Mouse (Mus musculus) gastrocnemius, adult 2 months (tissue): ENCODE measurements around the gene Gpam. TPM values are rescaled to one million over a fixed set of nuclear protein-coding genes. Genes with fewer than 3 reads are reported as not detected.
A peak's percentile ranks its signal among the peaks of the same experiment; 100 is the strongest.
"Not testable (repeated sequence)": the region's sequence is repeated elsewhere in the genome, so short reads cannot be mapped to it uniquely, and the experiment has no call there.

Experiments
- DNase-seq: peaks from one replicate; pipeline ENCODE4 v3.0.0; 2022
- H3K27ac ChIP-seq: fragments of 200-600 bp; 2 replicates; pipeline ENCODE4 v1.8.1; 2022; ENCODE audit warnings: mild to moderate bottlenecking
- H3K4me3 ChIP-seq: fragments of 200-600 bp; 2 replicates; pipeline ENCODE4 v1.8.1; 2022; ENCODE audit warnings: mild to moderate bottlenecking, moderate library complexity
- CTCF ChIP-seq: fragments of 200-600 bp; IDR thresholded peaks from 2 replicates; pipeline ENCODE4 v1.8.1; 2022; ENCODE audit warnings: antibody characterized with exemption, mild to moderate bottlenecking, moderate library complexity
- intact Hi-C: fragments of 180-260 bp; cut with DNase I; formaldehyde crosslinking; loops from one replicate; pipeline ENCODE4 v1.15.1; 2025
- long read RNA-seq, 2 experiments: library from polyadenylated mRNA; stranded (forward); transcript quantifications; one replicate each; pipeline ENCODE4 v2.0.0; 2021
- total RNA-seq, 2 experiments: library from RNA; stranded (reverse); gene quantifications; 2 replicates each; pipeline ENCODE4 v1.2.3; 2021

Gene Gpam
- total RNA-seq = 100 to 1,000 TPM in 1 of 2 experiments, 10 to 100 TPM in 1; 69.0 to 124 TPM
- long read RNA-seq, experiment 1, transcript Gpam-201 (21 exons, 3,832 nt) = major isoform, 58 of 227 reads
- long read RNA-seq, experiment 1, partial matches to known transcripts = 79 of 227 reads
- long read RNA-seq, experiment 1, other reads (novel, unspliced or antisense) = 90 of 227 reads
- long read RNA-seq, experiment 2, transcript Gpam-201 (21 exons, 3,832 nt) = major isoform, 54 of 185 reads
- long read RNA-seq, experiment 2, partial matches to known transcripts = 63 of 185 reads
- long read RNA-seq, experiment 2, other reads (novel, unspliced or antisense) = 68 of 185 reads

DNA sequence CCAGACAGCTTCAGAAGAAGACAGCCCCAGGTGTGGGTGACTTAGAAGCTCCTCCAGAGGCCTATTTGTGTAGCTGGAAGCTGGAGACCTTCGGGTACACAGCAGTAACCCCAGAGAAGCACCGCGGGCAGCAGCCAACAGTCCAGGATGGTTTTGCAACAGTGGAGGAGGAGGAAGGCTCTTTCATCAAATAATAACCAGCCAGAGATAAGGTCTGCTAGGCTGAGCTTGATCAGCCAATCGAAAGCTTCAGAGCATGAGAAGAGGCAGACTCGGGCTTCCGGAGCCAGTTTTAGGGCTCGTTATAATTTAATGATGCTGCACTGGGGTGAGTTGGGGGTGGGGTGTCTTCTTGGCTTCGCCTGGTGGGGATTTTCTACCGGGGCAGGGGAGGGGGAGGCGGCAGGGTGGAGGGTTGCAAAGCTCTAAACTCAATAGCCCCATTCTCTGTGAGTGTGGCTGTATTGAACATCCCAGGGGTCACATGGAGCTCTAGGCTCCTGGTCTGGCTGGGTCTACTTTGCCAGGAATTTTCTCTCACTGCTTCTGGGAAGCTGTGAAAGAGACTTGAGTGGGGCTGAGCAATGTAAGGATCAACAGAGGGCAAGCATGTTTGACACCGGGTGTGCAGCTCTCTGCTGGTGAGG is at the start of gene Gpam:
Gene Gpam, minus strand, starts transcription at position 167 of the 647 bp plus-strand sequence.
- intact Hi-C loops = no loop called here
- Histone ChIP-seq H3K4me3 (no peak within 1 kb of the TSS), H3K27ac (no peak within 1 kb of the TSS)
- no peak for TF ChIP-seq CTCF
- DNase-seq = no peak

DNA sequence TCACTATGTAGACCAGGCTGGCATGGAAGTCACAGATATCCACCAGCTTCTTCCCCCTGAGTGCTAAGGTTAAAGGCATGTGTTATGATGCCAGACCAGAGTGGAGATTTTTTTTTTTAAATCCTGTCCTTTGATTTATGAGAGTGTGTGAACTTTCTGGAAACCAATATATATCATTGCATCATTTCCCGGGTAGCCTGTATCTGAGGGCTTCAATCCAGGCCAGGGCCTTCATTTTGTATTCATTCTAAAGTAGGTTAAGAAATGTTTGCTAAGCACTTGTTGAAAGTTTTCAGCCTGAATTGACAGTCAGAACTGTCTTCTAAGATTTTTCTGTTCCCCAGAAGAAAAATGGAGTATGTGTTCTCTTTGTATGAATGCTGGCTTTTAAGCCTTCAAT is 44.5 kb upstream of the Gpam start:
- no peak for TF ChIP-seq CTCF
- H3K27ac ChIP-seq = no peak overlapping the region
- intact Hi-C loops = no loop called here
- H3K4me3 ChIP-seq = no peak overlapping the region
- DNase-seq = no peak

- no peak for TF ChIP-seq CTCF
- intact Hi-C loops = no loop called here
- H3K4me3 ChIP-seq = no peak overlapping the region
- DNase-seq = no peak
- H3K27ac ChIP-seq = no peak overlapping the region
Measured at GRCm38 (mm10) chr19:55170399-55170798, 43.4 kb upstream of the Gpam start.

- H3K4me3 ChIP-seq, intact Hi-C loops, H3K27ac ChIP-seq, DNase-seq: not testable (repeated sequence)
Measured at GRCm38 (mm10) chr19:55169236-55169729, 42.2 kb upstream of the Gpam start.

DNA sequence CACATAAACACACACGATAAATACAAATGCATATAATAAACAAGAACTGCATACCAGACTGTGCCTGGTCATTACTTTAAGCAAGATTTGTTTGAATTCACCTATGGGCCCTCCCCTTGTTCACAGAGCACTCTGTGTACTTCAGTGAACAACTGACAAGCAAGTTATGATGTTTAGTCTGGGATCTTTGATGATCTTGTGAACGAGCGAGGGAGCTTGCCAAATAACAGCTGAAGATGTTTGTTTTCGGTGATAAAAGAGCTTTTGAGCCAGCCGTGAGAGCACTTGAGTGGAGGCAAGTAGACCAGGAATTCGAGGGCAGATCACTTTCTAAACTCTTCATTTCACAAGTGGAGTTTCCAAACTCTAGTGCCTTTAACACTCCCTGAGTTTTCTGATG is 41.3 kb upstream of the Gpam start:
- H3K27ac ChIP-seq = no peak overlapping the region
- intact Hi-C loops = no loop called here
- no peak for DNase-seq
- H3K4me3 ChIP-seq = no peak overlapping the region
- TF ChIP-seq CTCF = no peak

DNA sequence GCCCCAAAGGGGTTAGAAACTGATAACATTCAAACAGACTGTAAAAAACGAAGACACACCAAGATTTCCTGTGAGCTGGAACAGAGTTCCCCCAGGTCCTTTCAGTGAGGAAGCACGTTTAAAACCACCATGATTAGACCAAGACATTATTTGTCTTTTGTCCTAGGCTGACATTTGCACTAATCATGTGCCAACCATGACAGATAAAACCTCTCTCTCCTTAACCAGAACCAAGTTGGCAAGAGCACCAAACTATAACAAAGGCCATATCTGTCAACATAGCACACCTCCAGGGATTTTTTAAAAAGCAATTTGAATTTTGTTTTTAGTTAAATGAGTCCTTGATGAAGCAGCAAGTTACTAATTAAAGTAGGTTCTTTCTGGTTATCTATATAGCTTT is 40.7 kb upstream of the Gpam start:
- intact Hi-C loops = no loop called here
- Histone ChIP-seq H3K27ac (no peak overlapping the region), H3K4me3 (no peak overlapping the region)
- no peak for TF ChIP-seq CTCF
- no peak for DNase-seq

GRCm38 (mm10) chr19:55166741-55167140 is 39.7 kb upstream of the Gpam start:
- intact Hi-C loops = no loop called here
- no peak overlapping the region for H3K27ac ChIP-seq
- no peak for TF ChIP-seq CTCF
- H3K4me3 ChIP-seq = no peak overlapping the region
- no peak for DNase-seq

DNA sequence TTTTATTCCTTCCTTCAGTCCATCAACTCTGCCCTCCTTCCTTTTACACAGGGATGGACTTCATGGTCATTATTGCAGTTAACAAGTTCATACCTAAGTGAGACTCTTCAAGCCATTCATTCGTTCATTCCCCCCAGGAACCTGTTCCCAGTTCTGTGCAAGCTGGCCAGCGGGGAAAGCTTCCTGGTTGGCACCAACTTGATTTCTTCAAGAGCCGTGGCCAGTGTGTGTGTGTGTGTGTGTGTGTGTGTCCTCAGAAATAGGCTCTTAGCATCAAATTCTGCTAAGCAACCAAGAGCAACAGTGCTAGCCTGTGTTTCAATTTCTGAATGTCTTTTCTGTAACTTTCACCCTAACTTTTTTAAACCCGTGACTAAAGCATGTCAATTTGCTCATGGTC is 38.9 kb upstream of the Gpam start:
- DNase-seq = no peak
- intact Hi-C loops = no loop called here
- no peak for TF ChIP-seq CTCF
- H3K4me3 ChIP-seq = no peak overlapping the region
- no peak overlapping the region for H3K27ac ChIP-seq

GRCm38 (mm10) chr19:55165183-55165865 is 38.3 kb upstream of the Gpam start:
- no peak overlapping the region for H3K4me3 ChIP-seq
- H3K27ac ChIP-seq = no peak overlapping the region
- TF ChIP-seq CTCF = no peak
- intact Hi-C loops = no loop called here
- no peak for DNase-seq

DNA sequence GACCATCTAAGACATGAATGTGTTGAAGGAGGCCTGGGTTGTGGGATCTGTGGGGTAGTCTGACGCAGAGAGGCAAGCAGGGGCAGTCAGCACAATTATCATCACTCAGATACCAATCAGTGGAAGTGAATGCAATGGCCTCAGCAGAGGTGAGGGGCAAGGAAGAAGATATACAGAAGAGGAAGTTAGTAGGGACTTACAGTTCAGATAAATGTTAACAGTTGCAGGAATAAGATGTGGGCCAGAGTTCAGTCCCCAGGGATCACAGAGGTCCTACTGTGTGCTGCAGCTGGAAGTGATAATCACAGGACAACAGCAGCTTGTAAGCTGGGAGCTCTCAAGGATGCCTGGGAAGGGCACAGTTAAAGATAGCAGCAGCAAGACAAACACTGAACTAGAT is 37.1 kb upstream of the Gpam start:
- TF ChIP-seq CTCF = no peak
- no peak overlapping the region for H3K4me3 ChIP-seq
- intact Hi-C loops = no loop called here
- DNase-seq = no peak
- 0 out of 2 replicates have a peak overlapping the region, but pooled peaks have one; percentile 20 for H3K27ac ChIP-seq

GRCm38 (mm10) chr19:55162271-55162670 is 35.2 kb upstream of the Gpam start:
- intact Hi-C loops = no loop called here
- no peak for DNase-seq
- Histone ChIP-seq H3K4me3 (no peak overlapping the region), H3K27ac (no peak overlapping the region)
- no peak for TF ChIP-seq CTCF

DNA sequence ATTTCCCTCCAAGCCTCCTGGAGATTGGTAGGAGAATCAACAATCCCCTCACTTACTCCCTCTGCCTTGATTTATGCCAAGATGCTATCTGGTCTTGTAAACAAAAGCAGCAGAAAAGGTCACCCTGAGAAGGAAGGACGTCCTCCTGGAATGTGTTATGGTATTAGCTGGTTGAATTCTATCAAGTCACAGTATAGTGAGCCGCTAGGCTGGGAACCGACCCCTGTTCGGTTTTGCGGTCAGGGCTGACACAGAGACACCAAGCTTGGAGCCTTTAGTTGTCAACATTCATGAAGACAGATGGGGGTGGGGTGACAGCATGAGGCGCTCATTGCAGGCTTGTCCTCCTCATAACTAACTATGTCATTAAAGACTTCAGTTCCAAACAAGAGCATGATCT is 32.8 kb upstream of the Gpam start:
- intact Hi-C loops = no loop called here
- TF ChIP-seq CTCF = no peak
- DNase-seq = no peak
- no peak overlapping the region for H3K27ac ChIP-seq
- H3K4me3 ChIP-seq = no peak overlapping the region

GRCm38 (mm10) chr19:55158606-55159005 is 31.6 kb upstream of the Gpam start:
- no peak for TF ChIP-seq CTCF

More at GRCm38 (mm10) chr19:55158606-55159005, 31.6 kb upstream of the Gpam start:
- no peak overlapping the region for H3K4me3 ChIP-seq
- no peak overlapping the region for H3K27ac ChIP-seq
- intact Hi-C loops = no loop called here
- DNase-seq = no peak
